Mouse (Mus musculus) liver, embryonic 16.5 days (tissue): ENCODE results near the gene Gpr152. TPM values are rescaled to one million over a fixed set of nuclear protein-coding genes. Genes with fewer than 3 reads are reported as not detected.

Experiments used
- ATAC-seq: fragments of 200-750 bp; cut with Nextera tagmentation; 2 replicates; pipeline ENCODE4 v1.8.0; 2017; ENCODE audit warnings: low read depth, mild to moderate bottlenecking, moderate number of reproducible peaks, moderate library complexity
- H3K27ac ChIP-seq: fragments of 300-500 bp; sonication (generic); 2 replicates; pipeline ENCODE4 v1.5.1; 2014; ENCODE audit warnings: mild to moderate bottlenecking, low read length
- H3K27me3 ChIP-seq: fragments of 300-500 bp; sonication (generic); 2 replicates; pipeline ENCODE4 v1.6.1; 2014; ENCODE audit warnings: low read depth, low read length, mixed read lengths; ENCODE audit not compliant: control insufficient read depth, insufficient read depth
- H3K36me3 ChIP-seq: fragments of 300-500 bp; sonication (generic); 2 replicates; pipeline ENCODE4 v1.6.1; 2014; ENCODE audit warnings: mild to moderate bottlenecking; ENCODE audit not compliant: control insufficient read depth, insufficient read depth
- H3K4me1 ChIP-seq: fragments of 300-500 bp; sonication (generic); 2 replicates; pipeline ENCODE4 v1.6.1; 2014; ENCODE audit warnings: low read depth, low read length, mixed read lengths; ENCODE audit not compliant: control insufficient read depth
- H3K4me2 ChIP-seq: fragments of 300-500 bp; sonication (generic); 2 replicates; pipeline ENCODE4 v1.6.1; 2014; ENCODE audit warnings: low read depth, low read length, mixed read lengths
- H3K4me3 ChIP-seq: fragments of 300-500 bp; sonication (generic); 2 replicates; pipeline ENCODE4 v1.5.1; 2014; ENCODE audit warnings: low read depth, mild to moderate bottlenecking, low read length
- H3K9ac ChIP-seq: fragments of 300-500 bp; sonication (generic); 2 replicates; pipeline ENCODE4 v1.6.1; 2014; ENCODE audit warnings: low read depth, low read length
- H3K9me3 ChIP-seq: fragments of 300-500 bp; sonication (generic); replicated peaks from 2 replicates; pipeline ENCODE4 v1.6.1; 2016; ENCODE audit warnings: low read length; ENCODE audit not compliant: control insufficient read depth
- WGBS: fragments of 180-500 bp; shearing (Covaris S2); extraction: QIAGEN DNeasy Blood & Tissue Kit; methylation state at CpG from one replicate; pipeline ENCODE4 v1.1.7; 2014; ENCODE audit not compliant: insufficient replicate concordance; 5-methylcytosine and 5-hydroxymethylcytosine counted together
- polyA plus RNA-seq: library from polyadenylated mRNA; unstranded; fragments of >200 nt; fragmentation: Nextera tagmentation; extraction: Ambion mirVana; gene quantifications from 2 replicates; pipeline ENCODE4 v1.2.1, GENCODE M21; 2015

Gene Gpr152
- polyA plus RNA-seq, 1 experiment from 2014 or later = 0.02 TPM

DNA sequence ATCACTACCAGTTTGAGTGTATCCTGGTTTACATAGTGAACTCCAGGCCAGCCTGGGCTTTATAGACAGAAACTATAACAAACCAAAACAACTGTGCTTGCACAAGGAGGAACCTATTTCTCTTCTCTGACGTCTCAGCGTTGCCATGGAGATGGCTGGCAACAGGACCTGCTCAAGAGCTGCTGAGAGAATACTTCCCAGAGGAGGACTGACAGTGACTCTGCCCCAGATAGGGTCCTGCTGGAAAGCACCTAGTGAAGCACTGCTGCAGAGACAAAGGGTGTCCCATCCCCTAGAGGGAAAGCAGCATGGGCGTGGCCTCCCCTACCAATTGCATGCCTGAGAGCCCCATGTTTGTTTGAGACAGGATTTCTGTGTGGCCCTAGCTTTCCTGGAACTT lies 42.3 kb downstream of the Gpr152 start:
- Histone ChIP-seq H3K36me3 (no peaks in the 10 kb centered on the region), H3K9ac (no peak overlapping the region), H3K9me3 (no peaks in the 10 kb centered on the region), H3K4me1 (peaks cover 16% of the 10 kb centered on the region), H3K4me3 (no peak overlapping the region), H3K27me3 (no peaks in the 10 kb centered on the region), H3K27ac (no peak overlapping the region), H3K4me2 (no peak overlapping the region)
- no peak for ATAC-seq
- 43% methylated on average over 3 of the region's 3 CpGs for WGBS

DNA sequence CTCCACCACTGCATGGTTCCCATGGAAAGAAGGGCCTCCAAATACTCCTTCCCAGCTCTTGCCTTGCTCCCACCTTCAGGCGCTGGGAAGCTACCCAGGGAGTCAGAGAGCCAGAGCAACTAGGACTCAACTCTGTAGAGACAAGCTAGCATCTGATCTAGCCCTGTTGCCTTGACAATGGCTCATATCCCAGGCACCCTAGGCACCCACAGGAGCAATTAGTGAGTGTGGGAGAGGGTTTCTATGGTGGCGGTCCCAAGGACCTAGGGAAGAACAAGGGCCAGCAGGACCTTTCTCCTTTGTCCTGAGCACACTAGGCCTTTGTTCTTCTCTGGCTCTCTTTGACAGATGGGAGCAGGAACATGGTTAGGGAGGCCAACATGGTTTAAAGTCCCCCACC lies 44.1 kb downstream of the Gpr152 start:
- ATAC-seq = no peak
- no peak overlapping the region for H3K4me2 ChIP-seq
- H3K36me3 ChIP-seq = no peaks in the 10 kb centered on the region
- WGBS = 59% methylated on average over 2 of the region's 2 CpGs
- no peak overlapping the region for H3K4me3 ChIP-seq
- no peaks in the 10 kb centered on the region for H3K9me3 ChIP-seq
- H3K27ac ChIP-seq = no peak overlapping the region
- peaks cover 16% of the 10 kb centered on the region for H3K4me1 ChIP-seq
- H3K27me3 ChIP-seq = no peaks in the 10 kb centered on the region
- no peak overlapping the region for H3K9ac ChIP-seq

DNA sequence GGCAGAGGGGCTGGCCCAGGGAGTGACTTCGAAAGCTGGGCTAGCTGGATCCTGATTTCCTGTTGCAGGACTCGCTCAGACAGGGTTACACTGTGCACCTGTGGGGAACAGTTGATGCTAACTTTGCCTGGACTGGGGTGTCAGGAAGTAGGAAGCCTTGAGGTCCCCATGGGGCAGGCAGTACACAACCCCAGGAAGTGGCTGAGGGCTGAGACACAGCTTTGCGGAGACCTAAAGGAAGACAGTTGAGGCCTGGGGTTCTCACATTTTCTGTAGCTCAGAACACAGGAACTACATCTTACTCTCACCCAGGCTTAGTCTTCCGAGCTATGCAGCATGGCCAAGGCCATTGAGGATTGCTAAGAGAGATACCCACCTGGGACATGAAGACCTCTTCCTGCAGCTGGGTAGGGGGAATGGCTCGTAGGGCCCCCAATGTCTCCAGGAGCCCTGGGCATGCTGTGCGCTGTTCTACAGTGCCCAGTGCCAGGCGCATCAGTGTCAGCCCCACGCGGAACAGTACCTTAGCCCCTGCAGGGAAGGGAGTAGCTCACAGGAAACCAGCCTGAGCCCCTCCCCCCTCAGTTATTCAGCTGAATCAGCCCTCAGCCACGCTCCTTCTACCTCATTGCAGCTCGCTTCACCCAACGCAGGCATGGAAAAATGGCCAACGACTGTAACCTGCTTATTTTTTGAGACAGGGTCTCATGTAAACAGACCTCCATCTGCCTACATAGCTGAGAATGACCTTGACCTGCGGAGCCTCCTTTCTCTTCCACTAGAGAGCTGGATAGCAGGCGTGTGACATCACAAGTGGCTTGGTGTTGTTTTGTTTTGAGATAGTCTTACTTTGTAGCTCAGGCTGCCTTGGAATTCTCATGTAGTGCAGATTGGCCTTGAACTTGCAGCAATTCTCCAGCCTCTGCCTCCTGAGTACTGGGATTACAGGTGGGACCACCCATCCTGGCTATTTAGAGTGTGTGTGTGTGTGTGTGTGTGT lies 45.7 kb downstream of the Gpr152 start:
- Histone ChIP-seq H3K27ac (peak overlapping the region; percentile 69), H3K9ac (no peak overlapping the region), H3K36me3 (no peaks in the 10 kb centered on the region), H3K4me3 (no peak overlapping the region), H3K4me1 (peaks cover 16% of the 10 kb centered on the region), H3K4me2 (no peak overlapping the region; the same call in 1 of the 2 replicates), H3K27me3 (no peaks in the 10 kb centered on the region), H3K9me3 (no peaks in the 10 kb centered on the region)
- ATAC-seq = peak; percentile 52
- 29% methylated on average over 15 of the region's 15 CpGs for WGBS

DNA sequence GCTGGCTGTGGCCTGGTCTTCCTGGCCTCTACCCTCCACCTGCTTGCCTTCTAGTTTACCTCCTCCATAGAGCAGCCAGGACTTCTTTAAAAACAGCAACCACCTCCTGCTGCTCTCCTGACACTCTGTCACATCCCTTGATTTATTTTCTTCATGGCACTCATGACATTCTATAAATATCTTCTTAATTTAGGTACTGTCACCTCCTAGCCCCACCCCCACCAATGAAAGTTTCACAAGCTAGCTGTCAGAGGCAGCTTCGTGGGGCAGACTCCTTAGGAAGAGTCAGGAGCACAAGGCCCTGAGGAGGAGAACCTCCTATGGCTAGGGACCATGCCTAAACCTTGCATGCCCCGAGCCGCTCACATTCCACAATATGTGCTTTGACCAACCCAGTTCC lies 47.7 kb downstream of the Gpr152 start:
- H3K4me2 ChIP-seq = no peak overlapping the region
- no peak for ATAC-seq
- no peaks in the 10 kb centered on the region for H3K27me3 ChIP-seq
- no peak overlapping the region for H3K4me3 ChIP-seq
- H3K9me3 ChIP-seq = no peaks in the 10 kb centered on the region
- WGBS = 59% methylated on average over 3 of the region's 3 CpGs
- H3K4me1 ChIP-seq = peaks cover 25% of the 10 kb centered on the region
- no peak overlapping the region for H3K27ac ChIP-seq
- H3K9ac ChIP-seq = no peak overlapping the region
- H3K36me3 ChIP-seq = no peaks in the 10 kb centered on the region

- H3K4me1 ChIP-seq = peaks cover 39% of the 10 kb centered on the region
- H3K4me2 ChIP-seq = no peak overlapping the region
- WGBS = 75% methylated on average over 12 of the region's 12 CpGs
- H3K9ac ChIP-seq = no peak overlapping the region
- H3K27me3 ChIP-seq = no peaks in the 10 kb centered on the region
- H3K4me3 ChIP-seq = no peak overlapping the region
- H3K27ac ChIP-seq = no peak overlapping the region
- ATAC-seq = no peak
- H3K9me3 ChIP-seq = no peaks in the 10 kb centered on the region
- peaks cover 3% of the 10 kb centered on the region for H3K36me3 ChIP-seq
Observed at GRCm38 (mm10) chr19:4189051-4189620, 49.5 kb downstream of the Gpr152 start.

GRCm38 (mm10) chr19:4190831-4191334 lies 51.3 kb downstream of the Gpr152 start, which contains the start of gene Tbc1d10c:
Gene Tbc1d10c (minus strand): TSS chr19:4191284.
- peak within 1 kb of the TSS; percentile 90 for H3K27ac ChIP-seq
- H3K4me3 ChIP-seq = peak within 1 kb of the TSS; percentile 97
- peaks cover 21% of the 10 kb centered on the region for H3K36me3 ChIP-seq
- no peak for ATAC-seq
- peak within 1 kb of the TSS; percentile 98 for H3K9ac ChIP-seq
- peak within 1 kb of the TSS; percentile 90 for H3K4me2 ChIP-seq
- 24% methylated on average over 4 of the region's 4 CpGs for whole genome bisulfite sequencing
- H3K9me3 ChIP-seq = no peaks in the 10 kb centered on the region
- H3K4me1 ChIP-seq = peaks cover 40% of the 10 kb centered on the region
- H3K27me3 ChIP-seq = no peaks in the 10 kb centered on the region

GRCm38 (mm10) chr19:4191528-4192250 lies 52.1 kb downstream of the Gpr152 start, which contains the start of gene Ppp1ca:
Gene Ppp1ca (plus strand): TSS chr19:4192065.
- peaks cover 48% of the 10 kb centered on the region for H3K4me1 ChIP-seq

GRCm38 (mm10) chr19:4192251-4192985 lies 52.8 kb downstream of the Gpr152 start:
- H3K27me3 ChIP-seq = no peaks in the 10 kb centered on the region
- peak; percentile 44 for ATAC-seq
- H3K36me3 ChIP-seq = peaks cover 31% of the 10 kb centered on the region
- H3K4me3 ChIP-seq = peak overlapping the region; percentile 97
- WGBS = under 1% methylated on average over 42 of the region's 52 CpGs
- H3K9me3 ChIP-seq = no peaks in the 10 kb centered on the region
- H3K4me2 ChIP-seq = peak overlapping the region; percentile 90
- peaks cover 55% of the 10 kb centered on the region for H3K4me1 ChIP-seq
- H3K9ac ChIP-seq = peak overlapping the region; percentile 98
- peak overlapping the region; percentile 90 for H3K27ac ChIP-seq

More at GRCm38 (mm10) chr19:4191528-4192250, 52.1 kb downstream of the Gpr152 start, which contains the start of gene Ppp1ca:
- Histone ChIP-seq H3K4me2 (peak within 1 kb of the TSS; percentile 90), H3K4me3 (peak within 1 kb of the TSS; percentile 97), H3K9me3 (no peaks in the 10 kb centered on the region), H3K27ac (peak within 1 kb of the TSS; percentile 90), H3K36me3 (peaks cover 24% of the 10 kb centered on the region), H3K9ac (peak within 1 kb of the TSS; percentile 98), H3K27me3 (no peaks in the 10 kb centered on the region)
- WGBS = 3% methylated on average over 40 of the region's 47 CpGs
- ATAC-seq = peak; percentile 94
